Mouse (Mus musculus): Measurements from ENCODE around the gene Actr5. TPM values are rescaled to one million over a fixed set of nuclear protein-coding genes. Genes with fewer than 3 reads are reported as not detected.

The Actr5 gene
- polyA plus RNA-seq, 1 experiment, result 7.5 TPM

GRCm38 (mm10) chr2:158658822-158659221 is 34.1 kb downstream of the Actr5 start:
- TF ChIP-seq CTCF (IDR thresholded peaks at IDR 0.05; ENCODE audit: borderline replicate concordance, insufficient read depth, low read depth, low read length) (no peak), POLR2A (IDR thresholded peaks at IDR 0.05; ENCODE audit: borderline replicate concordance, insufficient read depth, low read length) (no peak)
- H3K4me1 ChIP-seq (ENCODE audit: control insufficient read depth, insufficient read depth, low read length), result no peaks in the 10 kb centered on the region; the same call in 1 of the 2 replicates
- WGBS, result 55% methylated on average over 6 of the region's 6 CpGs
- H3K4me3 ChIP-seq (replicated peaks; ENCODE audit: insufficient read depth, low read depth, low read length), result no peak overlapping the region
- no peak overlapping the region for H3K27ac ChIP-seq (ENCODE audit: insufficient read depth, low read length)
- no peak for DNase-seq
- H3K27me3 ChIP-seq (ENCODE audit: control insufficient read depth, insufficient read depth, low read length), result no peaks in the 10 kb centered on the region

- DNase-seq, result no peak
- H3K27ac ChIP-seq (ENCODE audit: insufficient read depth, low read length), result no peak overlapping the region
- H3K4me1 ChIP-seq (ENCODE audit: control insufficient read depth, insufficient read depth, low read length), result no peaks in the 10 kb centered on the region; the same call in 1 of the 2 replicates
- H3K27me3 ChIP-seq (ENCODE audit: control insufficient read depth, insufficient read depth, low read length), result no peaks in the 10 kb centered on the region
- TF ChIP-seq POLR2A (IDR thresholded peaks at IDR 0.05; ENCODE audit: borderline replicate concordance, insufficient read depth, low read length), result no peak
- no peak for TF ChIP-seq CTCF (IDR thresholded peaks at IDR 0.05; ENCODE audit: borderline replicate concordance, insufficient read depth, low read depth, low read length)
- H3K4me3 ChIP-seq (replicated peaks; ENCODE audit: insufficient read depth, low read depth, low read length), result no peak overlapping the region
- 80% methylated on average over 3 of the region's 3 CpGs for WGBS
Observed at GRCm38 (mm10) chr2:158659346-158659745, 34.7 kb downstream of the Actr5 start.

- DNase-seq, result no peak
- TF ChIP-seq POLR2A (IDR thresholded peaks at IDR 0.05; ENCODE audit: borderline replicate concordance, insufficient read depth, low read length), result no peak
- TF ChIP-seq CTCF (IDR thresholded peaks at IDR 0.05; ENCODE audit: borderline replicate concordance, insufficient read depth, low read depth, low read length), result no peak
- H3K27me3 ChIP-seq (ENCODE audit: control insufficient read depth, insufficient read depth, low read length), result no peaks in the 10 kb centered on the region; the same call in 1 of the 2 replicates
- 78% methylated on average over 4 of the region's 4 CpGs for WGBS
- no peaks in the 10 kb centered on the region for H3K4me1 ChIP-seq (ENCODE audit: control insufficient read depth, insufficient read depth, low read length)
- H3K27ac ChIP-seq (ENCODE audit: insufficient read depth, low read length), result no peak within 1 kb of the TSS
- H3K4me3 ChIP-seq (replicated peaks; ENCODE audit: insufficient read depth, low read depth, low read length), result no peak within 1 kb of the TSS
Observed at GRCm38 (mm10) chr2:158665098-158665497, 40.4 kb downstream of the Actr5 start, which contains the start of gene Ppp1r16b. Ppp1r16b (plus strand) TSS chr2:158665398.

- no peaks in the 10 kb centered on the region; the same call in 1 of the 2 replicates for H3K27me3 ChIP-seq (ENCODE audit: control insufficient read depth, insufficient read depth, low read length)
- no peak overlapping the region for H3K27ac ChIP-seq (ENCODE audit: insufficient read depth, low read length)
- 72% methylated on average over 13 of the region's 13 CpGs for WGBS
- no peak overlapping the region for H3K4me3 ChIP-seq (replicated peaks; ENCODE audit: insufficient read depth, low read depth, low read length)
- DNase-seq, result no peak
- no peaks in the 10 kb centered on the region for H3K4me1 ChIP-seq (ENCODE audit: control insufficient read depth, insufficient read depth, low read length)
- TF ChIP-seq CTCF (IDR thresholded peaks at IDR 0.05; ENCODE audit: borderline replicate concordance, insufficient read depth, low read depth, low read length) (no peak), POLR2A (IDR thresholded peaks at IDR 0.05; ENCODE audit: borderline replicate concordance, insufficient read depth, low read length) (no peak)
Observed at GRCm38 (mm10) chr2:158666071-158666800, 41.5 kb downstream of the Actr5 start.

GRCm38 (mm10) chr2:158667022-158667670 is 42.5 kb downstream of the Actr5 start:
- TF ChIP-seq POLR2A (IDR thresholded peaks at IDR 0.05; ENCODE audit: borderline replicate concordance, insufficient read depth, low read length) (peak; percentile 24; the same call in 1 of the 2 replicates), CTCF (IDR thresholded peaks at IDR 0.05; ENCODE audit: borderline replicate concordance, insufficient read depth, low read depth, low read length) (no peak)
- Histone ChIP-seq H3K27me3 (ENCODE audit: control insufficient read depth, insufficient read depth, low read length) (no peaks in the 10 kb centered on the region; the same call in 1 of the 2 replicates), H3K27ac (ENCODE audit: insufficient read depth, low read length) (peak overlapping the region; percentile 2; the same call in 1 of the 2 replicates), H3K4me1 (ENCODE audit: control insufficient read depth, insufficient read depth, low read length) (no peaks in the 10 kb centered on the region), H3K4me3 (replicated peaks; ENCODE audit: insufficient read depth, low read depth, low read length) (peak overlapping the region; percentile 36)
- peak; percentile 30 to 32 for DNase-seq
- 1% methylated on average over 47 of the region's 47 CpGs for WGBS

- peak in 1 of 2 experiments; percentile 26 for DNase-seq
- TF ChIP-seq CTCF (IDR thresholded peaks at IDR 0.05; ENCODE audit: borderline replicate concordance, insufficient read depth, low read depth, low read length) (no peak), POLR2A (IDR thresholded peaks at IDR 0.05; ENCODE audit: borderline replicate concordance, insufficient read depth, low read length) (no peak)
- Histone ChIP-seq H3K27ac (ENCODE audit: insufficient read depth, low read length) (peak overlapping the region; percentile 2; the same call in 1 of the 2 replicates), H3K4me3 (replicated peaks; ENCODE audit: insufficient read depth, low read depth, low read length) (peak overlapping the region; percentile 36), H3K27me3 (ENCODE audit: control insufficient read depth, insufficient read depth, low read length) (no peaks in the 10 kb centered on the region; the same call in 1 of the 2 replicates), H3K4me1 (ENCODE audit: control insufficient read depth, insufficient read depth, low read length) (no peaks in the 10 kb centered on the region; the same call in 1 of the 2 replicates)
- WGBS, result 1% methylated on average over 54 of the region's 54 CpGs
Observed at GRCm38 (mm10) chr2:158667671-158668432, 43.2 kb downstream of the Actr5 start.

GRCm38 (mm10) chr2:158668433-158669010 is 43.8 kb downstream of the Actr5 start:
- TF ChIP-seq CTCF (IDR thresholded peaks at IDR 0.05; ENCODE audit: borderline replicate concordance, insufficient read depth, low read depth, low read length) (no peak), POLR2A (IDR thresholded peaks at IDR 0.05; ENCODE audit: borderline replicate concordance, insufficient read depth, low read length) (no peak)
- Histone ChIP-seq H3K4me1 (ENCODE audit: control insufficient read depth, insufficient read depth, low read length) (no peaks in the 10 kb centered on the region; the same call in 1 of the 2 replicates), H3K4me3 (replicated peaks; ENCODE audit: insufficient read depth, low read depth, low read length) (peak overlapping the region; percentile 36), H3K27ac (ENCODE audit: insufficient read depth, low read length) (peak overlapping the region; percentile 33; the same call in 1 of the 2 replicates), H3K27me3 (ENCODE audit: control insufficient read depth, insufficient read depth, low read length) (no peaks in the 10 kb centered on the region; the same call in 1 of the 2 replicates)
- 22% methylated on average over 23 of the region's 23 CpGs for WGBS
- no peak for DNase-seq

Measured in cerebellum, adult 2 months (tissue).